Mouse (Mus musculus) lung, postnatal 4 days (tissue): Measurements from ENCODE around the gene Fam129c.
A peak's percentile ranks its signal among the peaks of the same experiment; 100 is the strongest.

Source experiments
- DNase-seq, 2 experiments: peaks; one replicate each; pipeline ENCODE4 v3.0.0; 2021

Gene Fam129c

GRCm38 (mm10) chr8:71575020-71575419 lies 22.4 kb upstream of the Fam129c start:
- DNase-seq, result no peak

DNA sequence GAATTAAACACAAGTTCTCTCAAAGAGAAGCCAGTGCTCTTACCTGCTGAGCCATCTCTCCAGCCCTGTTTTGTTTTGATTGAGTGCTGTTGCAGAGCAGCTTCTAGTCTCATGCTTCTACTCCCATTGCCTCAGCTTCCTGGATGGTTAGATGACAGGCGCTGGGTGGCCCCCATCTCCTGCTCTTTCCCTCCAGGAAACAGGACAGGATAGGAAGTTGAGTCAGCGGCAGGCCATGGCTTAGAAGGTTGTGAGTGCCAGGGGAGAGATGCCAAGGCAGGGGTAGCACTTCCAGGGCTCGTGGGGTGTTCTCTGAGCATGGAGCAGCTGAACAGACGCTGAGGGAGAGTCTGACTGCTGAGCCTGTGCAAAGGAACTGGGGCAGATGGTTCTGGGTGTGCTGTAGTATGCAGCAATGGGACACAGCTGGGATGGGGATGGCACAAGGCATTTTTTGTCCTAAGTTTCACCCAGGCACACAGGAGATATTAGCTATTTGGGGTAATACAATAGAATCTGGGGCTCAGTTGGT lies 19.5 kb upstream of the Fam129c start:
- DNase-seq, result no peak

GRCm38 (mm10) chr8:71579009-71579408 lies 18.4 kb upstream of the Fam129c start:
- DNase-seq, result no peak

- DNase-seq, result no peak
Measured at GRCm38 (mm10) chr8:71579476-71579875, 18.0 kb upstream of the Fam129c start.

DNA sequence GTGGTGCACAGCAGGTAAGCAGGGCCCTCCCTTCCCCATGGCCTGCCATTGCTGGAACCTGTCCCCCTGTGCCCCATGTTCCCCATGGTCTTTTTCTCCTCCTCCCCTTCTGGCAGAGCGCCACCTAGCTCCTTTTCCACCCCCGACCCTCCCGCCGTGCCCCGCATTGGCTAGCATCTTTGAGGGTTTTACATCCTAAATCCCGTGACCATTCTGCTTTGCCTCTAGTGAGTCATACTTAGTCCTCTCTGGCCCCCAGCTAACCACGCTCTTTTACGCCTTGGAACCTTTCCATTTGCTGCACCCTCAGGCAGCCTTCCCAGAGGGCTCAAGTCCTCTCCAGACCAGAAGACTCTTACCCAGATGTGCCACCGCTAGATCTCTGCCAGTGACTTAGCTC lies 17.2 kb upstream of the Fam129c start:
- DNase-seq, result no peak

DNA sequence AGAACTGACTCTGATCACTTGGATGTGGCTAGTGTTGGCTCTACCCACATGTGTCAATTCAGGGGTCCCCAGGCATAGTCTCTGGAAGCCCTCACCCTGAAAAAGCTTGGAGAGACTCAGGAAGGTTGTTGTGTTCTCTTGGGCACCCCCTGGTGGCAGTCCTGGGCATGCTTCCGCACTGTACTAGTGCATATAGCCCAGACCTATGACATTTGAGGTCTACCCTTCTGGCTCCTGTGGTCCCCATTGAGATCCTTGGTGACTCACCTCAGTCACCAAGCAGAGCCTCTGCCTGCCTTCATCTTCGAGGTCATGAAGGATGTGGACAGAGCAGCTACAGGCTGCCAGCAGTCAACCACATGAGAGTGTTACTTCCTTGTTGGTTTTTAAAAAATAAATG lies 10.6 kb upstream of the Fam129c start:
- DNase-seq, result peak in 1 of 2 experiments; percentile 65

DNA sequence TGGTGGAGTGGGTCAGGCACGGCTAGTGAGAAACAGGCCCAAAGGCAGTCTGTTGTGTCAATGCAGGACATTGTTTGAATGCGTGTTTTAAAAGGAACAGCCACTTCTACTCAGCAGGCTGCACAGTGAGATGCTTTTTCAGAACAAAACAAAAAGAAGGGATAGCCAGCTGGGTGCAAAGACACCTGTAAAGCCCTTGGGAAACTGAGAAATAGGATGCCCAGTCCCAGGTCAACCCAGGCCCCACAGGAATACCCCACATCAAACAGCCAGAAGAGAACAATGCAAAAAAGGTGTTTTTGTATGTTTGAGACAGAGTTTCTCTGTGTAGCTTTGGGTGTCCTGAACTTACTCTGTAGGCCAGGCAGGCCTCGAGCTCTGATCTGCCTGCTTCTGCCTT lies 8.7 kb upstream of the Fam129c start:
- DNase-seq, result no peak

- no peak for DNase-seq
Measured at GRCm38 (mm10) chr8:71591017-71591416, 6.4 kb upstream of the Fam129c start.

GRCm38 (mm10) chr8:71591471-71592373 lies 5.7 kb upstream of the Fam129c start, which contains the start of gene Pgls:
Gene Pgls, plus strand, starts transcription at chr8:71592176.
- DNase-seq, result peak; percentile 95 to 97

DNA sequence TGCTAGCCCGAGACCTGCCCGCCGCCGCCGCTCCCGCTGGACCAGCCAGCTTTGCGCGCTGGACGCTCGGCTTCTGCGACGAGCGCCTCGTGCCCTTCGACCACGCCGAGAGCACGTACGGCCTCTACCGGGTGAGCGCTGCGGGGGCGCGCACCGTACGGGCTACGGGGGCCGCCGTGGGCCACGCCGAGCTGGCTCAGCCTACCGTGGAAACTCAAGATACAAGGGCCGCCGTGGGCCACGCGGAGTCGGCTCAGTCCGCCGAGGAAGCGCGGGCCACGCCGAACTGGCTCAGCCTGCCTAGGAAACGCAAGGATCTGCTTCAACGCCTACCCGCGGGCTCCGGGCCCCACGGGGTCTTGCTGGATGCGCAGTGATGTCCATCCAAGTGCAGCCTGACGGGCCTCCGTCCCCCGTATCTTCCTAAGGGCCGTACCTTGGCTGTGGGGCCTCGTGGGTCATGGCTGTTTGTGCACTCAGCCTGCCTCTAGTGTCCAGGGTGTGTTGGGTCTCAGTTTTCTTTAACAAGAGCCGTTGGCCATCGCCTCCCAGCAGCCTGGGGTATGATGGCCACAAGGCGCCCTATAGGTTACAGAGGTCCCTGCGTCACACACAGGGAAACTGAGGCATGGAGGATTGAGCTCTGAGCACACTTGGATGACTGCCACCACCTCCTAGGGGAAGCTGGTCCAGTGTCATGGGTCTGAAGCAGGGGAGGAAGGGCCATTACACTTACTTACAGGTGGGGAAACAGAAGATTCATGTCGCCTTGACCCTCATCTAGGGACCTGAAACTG lies 4.9 kb upstream of the Fam129c start:
- peak; percentile 79 to 88 for DNase-seq

DNA sequence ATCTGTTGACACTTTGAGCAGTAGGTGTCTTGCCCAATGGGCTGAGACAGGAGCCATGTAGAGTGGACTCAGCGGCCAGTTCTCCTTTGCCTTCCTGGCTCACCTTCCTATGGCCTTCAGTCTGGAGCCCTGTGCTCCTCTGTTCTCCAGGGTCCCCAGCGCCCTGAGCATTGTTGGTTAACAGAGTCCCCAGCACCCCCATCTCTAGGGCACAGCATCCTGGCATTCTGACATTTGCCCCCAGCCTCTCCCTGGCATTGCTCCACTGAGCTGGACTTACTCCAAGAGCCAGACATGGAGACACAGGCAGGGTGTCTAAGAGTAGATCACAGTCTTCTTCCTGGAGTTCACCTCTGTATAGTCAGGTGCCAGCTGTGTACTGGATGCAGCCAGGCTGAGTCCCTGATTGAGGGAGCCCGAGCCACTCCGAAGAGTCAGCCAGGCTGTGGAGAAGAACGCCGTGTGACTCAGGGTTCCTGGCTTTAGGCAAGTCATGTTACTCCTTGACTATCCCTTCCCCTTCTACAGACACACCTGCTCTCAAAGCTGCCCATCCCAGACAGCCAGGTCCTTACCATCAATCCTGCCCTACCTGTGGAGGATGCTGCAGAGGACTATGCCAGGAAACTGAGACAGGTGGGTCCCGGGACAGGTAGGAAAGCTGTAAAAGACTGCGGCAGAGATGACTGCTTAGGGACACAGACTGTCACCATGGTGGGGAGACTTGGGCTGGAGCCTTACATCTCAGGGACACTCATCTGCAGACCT lies 3.7 kb upstream of the Fam129c start:
- no peak for DNase-seq

GRCm38 (mm10) chr8:71594324-71594722 lies 3.1 kb upstream of the Fam129c start:
- no peak for DNase-seq

DNA sequence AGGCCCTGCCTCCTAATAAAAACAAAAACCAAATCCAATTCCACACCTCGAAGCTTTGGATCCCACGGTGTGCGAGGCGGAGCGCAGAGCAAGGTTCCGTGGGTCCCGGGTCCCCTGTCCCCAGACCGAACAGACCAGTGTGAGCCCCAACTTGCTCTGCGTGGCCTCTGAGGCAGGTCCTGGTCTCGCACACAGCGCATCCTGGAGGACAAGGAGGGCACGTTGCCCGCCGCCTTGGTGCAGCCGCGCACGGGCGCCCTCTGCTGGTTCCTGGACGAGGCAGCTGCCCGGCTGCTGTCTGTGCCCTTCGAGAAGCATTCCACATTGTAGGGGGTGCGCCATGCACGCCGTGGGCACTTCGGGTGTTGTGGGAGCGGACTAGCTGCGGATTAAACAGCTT lies 1.6 kb upstream of the Fam129c start:
- DNase-seq, result peak; percentile 90 to 93

GRCm38 (mm10) chr8:71596384-71596783 lies 1.1 kb upstream of the Fam129c start:
- no peak for DNase-seq

DNA sequence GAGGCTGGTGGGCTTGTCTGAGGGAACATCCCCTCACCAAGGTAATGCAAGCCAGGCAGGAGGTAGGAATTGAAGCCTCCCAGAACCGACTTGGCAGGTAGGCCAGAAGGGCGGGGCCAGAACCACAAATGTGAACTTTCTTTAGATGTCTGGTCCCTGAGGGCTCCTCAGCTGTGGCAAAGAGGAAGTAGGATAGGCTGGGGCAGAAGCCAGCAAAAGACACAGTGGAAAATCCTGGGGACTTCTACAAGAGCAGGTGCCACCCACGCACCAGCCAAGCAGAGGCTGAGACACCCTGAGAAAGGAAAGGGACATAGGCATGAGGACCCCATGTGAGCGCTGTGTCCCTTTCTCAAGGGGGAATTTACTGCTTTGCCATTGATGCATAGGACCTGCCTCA lies 650 bp upstream of the Fam129c start:
- no peak for DNase-seq

DNA sequence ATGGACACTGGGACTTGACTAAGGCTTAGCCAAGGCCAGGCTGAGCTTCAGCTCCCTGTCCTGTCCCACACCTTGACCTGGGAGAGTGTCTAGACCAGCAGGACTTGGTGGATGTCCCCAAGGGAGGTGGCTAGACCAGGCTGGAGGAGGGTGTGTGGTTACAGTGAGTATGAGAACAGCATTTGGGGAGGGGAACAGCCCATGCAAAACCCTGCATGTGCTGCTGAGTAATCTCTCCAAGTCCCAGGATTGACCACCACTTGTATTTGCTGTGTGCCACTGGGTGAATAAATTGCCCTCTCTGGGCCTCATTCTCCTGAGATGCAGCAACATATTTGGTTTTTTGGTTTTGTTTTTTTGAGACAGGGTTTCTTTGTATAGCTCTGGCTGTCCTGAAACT lies 927 bp downstream of the Fam129c start:
- no peak for DNase-seq

DNA sequence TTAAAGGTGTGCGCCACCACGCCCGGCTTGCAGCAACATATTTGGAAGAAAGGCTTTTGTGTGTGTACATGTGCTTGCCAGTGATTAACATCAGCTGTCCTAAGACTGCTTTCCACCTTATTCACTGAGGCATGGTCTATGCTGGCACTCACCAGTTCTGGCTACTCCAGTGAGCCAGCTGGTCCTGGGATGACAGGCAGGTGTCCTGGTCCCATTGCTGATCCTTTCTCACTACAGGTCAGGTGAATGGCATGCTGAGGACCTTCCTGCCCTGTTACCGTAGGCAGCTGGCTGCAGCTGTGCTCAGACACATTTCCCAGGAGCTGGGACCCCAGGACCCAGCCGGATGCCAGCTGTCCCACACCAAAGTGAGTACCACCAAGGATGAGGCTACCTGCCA lies 1.4 kb downstream of the Fam129c start:
- no peak for DNase-seq

- peak in 1 of 2 experiments; percentile 22 for DNase-seq
Measured at GRCm38 (mm10) chr8:71601939-71602665, 4.7 kb downstream of the Fam129c start.

- DNase-seq, result peak; percentile 86 to 92
Measured at GRCm38 (mm10) chr8:71602666-71603334, 5.4 kb downstream of the Fam129c start.

DNA sequence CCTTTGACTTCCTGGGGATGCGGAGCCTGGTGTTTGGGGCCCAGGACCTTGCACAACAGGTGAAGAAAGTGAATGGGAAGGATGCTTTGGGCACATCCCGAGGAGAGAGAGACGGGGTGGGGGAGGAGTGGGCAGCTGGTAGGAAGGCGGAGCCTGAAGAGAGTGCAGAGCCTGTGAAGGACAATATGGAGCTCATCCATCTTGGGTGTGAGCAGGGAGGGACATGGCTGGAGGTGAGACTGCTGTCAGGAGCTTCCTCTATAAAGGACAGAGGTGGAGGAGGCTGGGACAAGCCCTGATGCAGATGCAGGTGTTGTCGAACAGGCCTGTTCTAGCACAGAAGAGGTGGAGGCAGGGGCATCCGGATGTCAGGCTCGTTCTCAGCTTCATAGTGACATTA lies 6.6 kb downstream of the Fam129c start:
- DNase-seq, result no peak

DNA sequence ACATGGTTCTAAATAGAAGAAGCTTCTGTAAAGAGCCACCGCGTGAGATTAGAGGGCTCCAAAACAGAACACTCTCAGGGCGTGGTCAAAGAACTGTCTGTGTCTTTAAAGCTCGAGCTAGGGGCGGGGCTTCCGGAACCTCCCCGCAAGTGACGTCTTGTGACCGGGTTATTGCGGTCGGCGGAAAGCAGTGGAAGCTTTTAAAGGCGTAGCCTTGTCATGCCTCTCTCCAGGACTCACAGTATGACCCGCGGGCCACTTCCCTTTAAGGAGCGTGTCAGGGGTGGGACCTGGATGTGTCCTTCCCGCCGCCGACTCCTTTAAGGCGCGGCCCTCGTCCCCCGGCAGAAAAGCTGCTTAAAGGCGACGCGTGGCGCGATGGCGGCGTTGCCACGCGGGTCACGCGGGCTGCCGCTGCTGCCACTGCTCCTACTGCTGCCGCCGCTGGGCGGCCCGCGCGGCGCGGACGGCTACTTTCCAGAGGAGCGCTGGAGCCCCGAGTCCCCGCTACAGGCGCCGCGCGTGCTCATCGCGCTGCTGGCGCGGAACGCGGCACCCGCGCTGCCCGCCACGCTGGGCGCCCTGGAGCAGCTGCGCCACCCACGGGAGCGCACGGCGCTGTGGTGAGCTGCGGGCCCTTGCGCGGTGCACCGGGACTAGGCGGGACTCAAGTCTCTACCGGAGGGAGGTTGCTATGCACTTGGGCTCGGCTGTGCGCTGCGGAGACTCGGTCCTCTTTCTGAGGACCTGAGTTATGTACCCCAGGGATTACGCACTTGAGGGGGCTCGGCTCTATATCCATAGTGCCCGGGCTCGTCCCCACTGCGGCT lies 13.6 kb downstream of the Fam129c start, which contains the start of gene Colgalt1:
TSS of gene Colgalt1 (plus strand) at position 177 of the 830 bp plus-strand sequence.
- peak; percentile 98 for DNase-seq
